Mouse (Mus musculus): ENCODE data around the gene Cubn. TPM values are rescaled to one million over a fixed set of nuclear protein-coding genes. Genes with fewer than 3 reads are reported as not detected.

The Cubn gene
- polyA plus RNA-seq, 1 experiment from 2014 or later = 8.5 TPM

- no peaks in the 10 kb centered on the region for H3K27me3 ChIP-seq (replicated peaks; ENCODE audit: control insufficient read depth, insufficient read depth, low read length)
- 90% methylated on average over 14 of the region's 14 CpGs for WGBS
- no peaks in the 10 kb centered on the region for H3K9me3 ChIP-seq (ENCODE audit: control insufficient read depth, low read length)
- no peak overlapping the region for H3K27ac ChIP-seq (ENCODE audit: low read length)
- no peak for ATAC-seq
- no peaks in the 10 kb centered on the region for H3K36me3 ChIP-seq (ENCODE audit: control insufficient read depth, insufficient read depth, low read length)
- no peak overlapping the region for H3K9ac ChIP-seq (ENCODE audit: low read depth, low read length)
- no peak overlapping the region for H3K4me3 ChIP-seq (ENCODE audit: low read length)
- H3K4me1 ChIP-seq (ENCODE audit: control insufficient read depth, insufficient read depth, low read length) = no peaks in the 10 kb centered on the region
- no peak overlapping the region for H3K4me2 ChIP-seq (ENCODE audit: low read depth, low read length)
Observed at GRCm38 (mm10) chr2:13421974-13422760, 69.4 kb downstream of the Cubn start.

- no peaks in the 10 kb centered on the region for H3K9me3 ChIP-seq (ENCODE audit: control insufficient read depth, low read length)
- H3K27ac ChIP-seq (ENCODE audit: low read length) = no peak overlapping the region
- H3K36me3 ChIP-seq (ENCODE audit: control insufficient read depth, insufficient read depth, low read length) = no peaks in the 10 kb centered on the region
- no peak overlapping the region for H3K9ac ChIP-seq (ENCODE audit: low read depth, low read length)
- H3K4me2 ChIP-seq (ENCODE audit: low read depth, low read length) = no peak overlapping the region
- H3K27me3 ChIP-seq (replicated peaks; ENCODE audit: control insufficient read depth, insufficient read depth, low read length) = no peaks in the 10 kb centered on the region
- H3K4me3 ChIP-seq (ENCODE audit: low read length) = no peak overlapping the region
- H3K4me1 ChIP-seq (ENCODE audit: control insufficient read depth, insufficient read depth, low read length) = 0 out of 2 replicates have a peak, but pooled peaks cover 5% of the 10 kb centered on the region
- WGBS = 62% methylated on average over 3 of the region's 3 CpGs
- ATAC-seq = no peak
Observed at GRCm38 (mm10) chr2:13416765-13417524, 74.7 kb downstream of the Cubn start.

DNA sequence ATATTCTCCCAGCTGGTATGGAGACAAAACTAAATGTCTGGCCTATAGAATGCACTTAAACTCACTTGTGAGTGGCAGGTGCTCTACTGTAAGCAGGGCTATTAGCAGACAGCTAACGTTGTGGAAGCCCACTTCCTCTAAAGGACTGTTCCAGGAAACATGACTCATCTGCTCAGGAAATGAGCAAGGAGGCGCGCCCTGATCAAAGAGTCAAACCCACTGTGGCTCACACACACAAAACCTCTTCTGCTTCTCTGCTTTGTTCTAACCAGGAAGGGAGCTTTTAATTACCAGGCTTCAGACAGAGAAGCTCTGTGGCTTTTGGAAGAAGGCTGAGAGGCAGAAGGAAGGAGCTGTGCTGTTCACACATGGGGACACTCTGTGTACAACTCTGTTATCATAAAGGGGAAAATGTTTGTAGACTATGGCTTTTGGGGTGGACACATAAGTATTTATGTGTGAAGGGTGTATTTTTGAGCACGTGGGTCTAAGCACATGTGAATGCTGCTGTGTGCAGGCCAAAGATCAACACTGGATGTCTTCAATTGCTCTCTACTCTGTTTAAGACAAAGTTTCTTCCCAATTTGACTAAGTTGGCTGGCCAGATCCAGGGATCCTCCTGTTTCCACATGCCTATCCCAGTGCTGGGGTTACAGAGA is 78.0 kb downstream of the Cubn start:
- Histone ChIP-seq H3K27me3 (replicated peaks; ENCODE audit: control insufficient read depth, insufficient read depth, low read length) (no peaks in the 10 kb centered on the region), H3K4me3 (ENCODE audit: low read length) (no peak overlapping the region), H3K36me3 (ENCODE audit: control insufficient read depth, insufficient read depth, low read length) (no peaks in the 10 kb centered on the region), H3K4me1 (ENCODE audit: control insufficient read depth, insufficient read depth, low read length) (0 out of 2 replicates have a peak, but pooled peaks cover 5% of the 10 kb centered on the region), H3K4me2 (ENCODE audit: low read depth, low read length) (no peak overlapping the region), H3K9ac (ENCODE audit: low read depth, low read length) (no peak overlapping the region), H3K27ac (ENCODE audit: low read length) (peak overlapping the region; percentile 74), H3K9me3 (ENCODE audit: control insufficient read depth, low read length) (no peaks in the 10 kb centered on the region)
- WGBS = 27% methylated on average over 4 of the region's 4 CpGs
- peak; percentile 89 for ATAC-seq

- ATAC-seq = no peak
- WGBS = 70% methylated on average over 5 of the region's 5 CpGs
Observed at GRCm38 (mm10) chr2:13410660-13411059, 81.0 kb downstream of the Cubn start.

GRCm38 (mm10) chr2:13409767-13410519 is 81.7 kb downstream of the Cubn start:
- H3K4me1 ChIP-seq (ENCODE audit: control insufficient read depth, insufficient read depth, low read length) = 0 out of 2 replicates have a peak, but pooled peaks cover 5% of the 10 kb centered on the region
- no peaks in the 10 kb centered on the region for H3K27me3 ChIP-seq (replicated peaks; ENCODE audit: control insufficient read depth, insufficient read depth, low read length)
- H3K27ac ChIP-seq (ENCODE audit: low read length) = no peak overlapping the region
- no peak overlapping the region for H3K9ac ChIP-seq (ENCODE audit: low read depth, low read length)
- 78% methylated on average over 2 of the region's 2 CpGs for WGBS
- no peaks in the 10 kb centered on the region for H3K36me3 ChIP-seq (ENCODE audit: control insufficient read depth, insufficient read depth, low read length)
- no peak for ATAC-seq
- H3K4me3 ChIP-seq (ENCODE audit: low read length) = no peak overlapping the region
- no peaks in the 10 kb centered on the region for H3K9me3 ChIP-seq (ENCODE audit: control insufficient read depth, low read length)
- no peak overlapping the region for H3K4me2 ChIP-seq (ENCODE audit: low read depth, low read length)

More at GRCm38 (mm10) chr2:13410660-13411059, 81.0 kb downstream of the Cubn start:
- H3K27me3 ChIP-seq (replicated peaks; ENCODE audit: control insufficient read depth, insufficient read depth, low read length) = no peaks in the 10 kb centered on the region
- 0 out of 2 replicates have a peak, but pooled peaks cover 5% of the 10 kb centered on the region for H3K4me1 ChIP-seq (ENCODE audit: control insufficient read depth, insufficient read depth, low read length)
- no peak overlapping the region for H3K4me2 ChIP-seq (ENCODE audit: low read depth, low read length)
- H3K9ac ChIP-seq (ENCODE audit: low read depth, low read length) = no peak overlapping the region
- H3K27ac ChIP-seq (ENCODE audit: low read length) = no peak overlapping the region
- H3K36me3 ChIP-seq (ENCODE audit: control insufficient read depth, insufficient read depth, low read length) = no peaks in the 10 kb centered on the region
- no peak overlapping the region for H3K4me3 ChIP-seq (ENCODE audit: low read length)
- no peaks in the 10 kb centered on the region for H3K9me3 ChIP-seq (ENCODE audit: control insufficient read depth, low read length)

DNA sequence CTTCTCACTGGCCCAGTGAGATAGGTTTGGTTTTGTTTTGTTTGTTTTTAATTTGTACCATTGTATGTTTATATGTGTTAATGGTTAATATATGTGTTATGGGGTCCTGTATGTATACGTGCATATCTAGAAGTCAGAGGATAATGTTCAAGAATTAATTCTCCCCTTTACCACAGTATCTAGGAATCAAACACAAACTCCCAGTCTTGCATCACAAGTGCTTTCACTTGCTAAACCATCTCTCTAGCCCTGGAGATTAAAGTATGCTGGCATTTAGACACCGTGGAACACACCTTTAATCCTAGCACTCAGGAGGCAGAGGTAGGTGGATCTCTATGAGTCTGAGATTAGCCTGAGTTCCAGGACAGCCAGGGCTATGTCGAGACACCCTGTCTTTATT is 83.3 kb downstream of the Cubn start:
- Histone ChIP-seq H3K9ac (ENCODE audit: low read depth, low read length) (no peak overlapping the region), H3K4me1 (ENCODE audit: control insufficient read depth, insufficient read depth, low read length) (no peaks in the 10 kb centered on the region), H3K9me3 (ENCODE audit: control insufficient read depth, low read length) (no peaks in the 10 kb centered on the region), H3K36me3 (ENCODE audit: control insufficient read depth, insufficient read depth, low read length) (no peaks in the 10 kb centered on the region), H3K4me3 (ENCODE audit: low read length) (no peak overlapping the region), H3K27me3 (replicated peaks; ENCODE audit: control insufficient read depth, insufficient read depth, low read length) (no peaks in the 10 kb centered on the region), H3K27ac (ENCODE audit: low read length) (no peak overlapping the region), H3K4me2 (ENCODE audit: low read depth, low read length) (no peak overlapping the region)
- 85% methylated on average over 3 of the region's 3 CpGs for WGBS
- no peak for ATAC-seq

DNA sequence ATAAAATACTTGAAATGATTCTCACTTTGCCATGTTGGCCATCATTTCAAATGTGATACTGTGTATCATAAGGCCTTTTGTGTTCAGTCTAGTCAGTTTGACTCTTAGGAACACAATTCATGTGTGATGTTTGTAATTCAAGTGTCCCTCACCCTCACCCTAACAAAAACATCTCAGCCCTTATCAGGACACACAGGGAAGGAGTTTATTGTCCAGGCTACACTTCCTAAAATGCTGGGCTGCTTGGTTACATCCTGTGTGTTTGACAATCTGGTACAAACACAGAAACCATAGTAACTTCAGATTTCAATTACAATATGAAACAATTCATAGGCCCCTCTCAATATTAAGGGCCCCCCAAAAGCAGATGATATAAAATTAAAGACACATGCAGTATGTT is 83.9 kb downstream of the Cubn start:
- Histone ChIP-seq H3K4me2 (ENCODE audit: low read depth, low read length) (no peak overlapping the region), H3K4me1 (ENCODE audit: control insufficient read depth, insufficient read depth, low read length) (no peaks in the 10 kb centered on the region), H3K27ac (ENCODE audit: low read length) (no peak overlapping the region), H3K4me3 (ENCODE audit: low read length) (no peak overlapping the region), H3K36me3 (ENCODE audit: control insufficient read depth, insufficient read depth, low read length) (no peaks in the 10 kb centered on the region), H3K27me3 (replicated peaks; ENCODE audit: control insufficient read depth, insufficient read depth, low read length) (no peaks in the 10 kb centered on the region), H3K9me3 (ENCODE audit: control insufficient read depth, low read length) (no peaks in the 10 kb centered on the region), H3K9ac (ENCODE audit: low read depth, low read length) (no peak overlapping the region)
- no peak for ATAC-seq

DNA sequence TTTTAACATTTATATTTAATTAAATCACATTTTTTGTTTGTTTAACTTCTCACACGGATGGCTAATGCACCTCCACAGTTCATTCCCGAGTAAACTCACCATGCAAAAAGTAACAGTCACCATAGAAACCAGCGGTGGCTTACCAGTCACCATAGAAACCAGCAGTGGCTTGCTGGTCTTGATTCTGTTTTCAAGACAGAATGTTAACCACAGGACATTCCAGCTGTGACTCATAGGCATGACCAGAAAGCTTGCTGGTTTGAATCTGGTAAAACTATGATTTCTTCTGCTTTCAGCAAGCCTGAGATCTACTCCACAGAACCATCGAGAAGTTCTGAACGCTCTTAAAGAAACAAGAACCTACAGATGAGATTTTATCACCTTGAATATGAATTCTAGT is 84.3 kb downstream of the Cubn start:
- Histone ChIP-seq H3K4me2 (ENCODE audit: low read depth, low read length) (no peak overlapping the region), H3K36me3 (ENCODE audit: control insufficient read depth, insufficient read depth, low read length) (no peaks in the 10 kb centered on the region), H3K9ac (ENCODE audit: low read depth, low read length) (no peak overlapping the region), H3K27ac (ENCODE audit: low read length) (no peak overlapping the region), H3K9me3 (ENCODE audit: control insufficient read depth, low read length) (no peaks in the 10 kb centered on the region), H3K4me1 (ENCODE audit: control insufficient read depth, insufficient read depth, low read length) (no peaks in the 10 kb centered on the region), H3K27me3 (replicated peaks; ENCODE audit: control insufficient read depth, insufficient read depth, low read length) (no peaks in the 10 kb centered on the region), H3K4me3 (ENCODE audit: low read length) (no peak overlapping the region)
- WGBS = 40% methylated on average over 5 of the region's 5 CpGs
- no peak for ATAC-seq

All from intestine, embryonic 16.5 days (tissue).